Mouse (Mus musculus): ENCODE measurements at regions not wholly inside any gene's neighbourhood (a gene's known extent, or its start where the extent isn't known, plus 50 kb on each side); places are given as distances from the start of the nearest gene placed in this dataset.

- no peak for ATAC-seq (ENCODE audit: low FRiP score, low TSS enrichment)
- Histone ChIP-seq H3K4me2 (replicated peaks; ENCODE audit: low read depth) (no peak overlapping the region), H3K4me1 (replicated peaks; ENCODE audit: control insufficient read depth, insufficient read depth) (no peaks in the 10 kb centered on the region), H3K4me3 (ENCODE audit: low read depth, low read length) (no peak overlapping the region), H3K36me3 (ENCODE audit: control insufficient read depth, insufficient read depth, low read length) (no peaks in the 10 kb centered on the region), H3K27me3 (ENCODE audit: control insufficient read depth, insufficient read depth, low read length) (no peaks in the 10 kb centered on the region), H3K9me3 (ENCODE audit: control insufficient read depth, low read length) (no peaks in the 10 kb centered on the region), H3K9ac (ENCODE audit: low read length) (no peak overlapping the region), H3K27ac (replicated peaks) (no peak overlapping the region)
- DNase-seq (ENCODE audit: low spot score): no peak
- WGBS: 94% methylated on average over 4 of the region's 4 CpGs
- TF ChIP-seq CTCF (IDR thresholded peaks at IDR 0.05; ENCODE audit: low read depth): no peak
- TF ChIP-seq EP300 (optimal IDR thresholded peaks at IDR 0.05): no peak
These were observed 305.9 kb downstream of the Qdpr start for GRCm38 (mm10) chr5:45144186-45144585.

GRCm38 (mm10) chr5:45137198-45137973 is 312.6 kb downstream of the Qdpr start:
- ATAC-seq (ENCODE audit: low FRiP score, low TSS enrichment) (no peak), DNase-seq (ENCODE audit: low spot score) (no peak)
- Histone ChIP-seq H3K4me3 (ENCODE audit: low read depth, low read length) (no peak overlapping the region), H3K4me1 (replicated peaks; ENCODE audit: control insufficient read depth, insufficient read depth) (no peaks in the 10 kb centered on the region), H3K4me2 (replicated peaks; ENCODE audit: low read depth) (no peak overlapping the region), H3K36me3 (ENCODE audit: control insufficient read depth, insufficient read depth, low read length) (no peaks in the 10 kb centered on the region), H3K9ac (ENCODE audit: low read length) (no peak overlapping the region), H3K27me3 (ENCODE audit: control insufficient read depth, insufficient read depth, low read length) (no peaks in the 10 kb centered on the region), H3K27ac (replicated peaks) (no peak overlapping the region), H3K9me3 (ENCODE audit: control insufficient read depth, low read length) (no peaks in the 10 kb centered on the region)
- WGBS: 39% methylated on average over 10 of the region's 10 CpGs
- no peak for TF ChIP-seq EP300 (optimal IDR thresholded peaks at IDR 0.05)

- no peak for ATAC-seq (ENCODE audit: low FRiP score, low TSS enrichment)
- no peak for DNase-seq (ENCODE audit: low spot score)
- Histone ChIP-seq H3K27me3 (ENCODE audit: control insufficient read depth, insufficient read depth, low read length) (no peaks in the 10 kb centered on the region), H3K9ac (ENCODE audit: low read length) (no peak overlapping the region), H3K4me1 (replicated peaks; ENCODE audit: control insufficient read depth, insufficient read depth) (no peaks in the 10 kb centered on the region), H3K4me2 (replicated peaks; ENCODE audit: low read depth) (no peak overlapping the region), H3K4me3 (ENCODE audit: low read depth, low read length) (no peak overlapping the region), H3K36me3 (ENCODE audit: control insufficient read depth, insufficient read depth, low read length) (no peaks in the 10 kb centered on the region), H3K9me3 (ENCODE audit: control insufficient read depth, low read length) (no peaks in the 10 kb centered on the region), H3K27ac (replicated peaks) (no peak overlapping the region)
- 44% methylated on average over 3 of the region's 3 CpGs for WGBS
- TF ChIP-seq EP300 (optimal IDR thresholded peaks at IDR 0.05) (no peak), CTCF (IDR thresholded peaks at IDR 0.05; ENCODE audit: low read depth) (no peak)
These were observed 313.3 kb downstream of the Qdpr start for GRCm38 (mm10) chr5:45136696-45137095.

- no peaks in the 10 kb centered on the region for H3K4me1 ChIP-seq (replicated peaks; ENCODE audit: control insufficient read depth, insufficient read depth)
- ATAC-seq (ENCODE audit: low FRiP score, low TSS enrichment) (no peak), DNase-seq (ENCODE audit: low spot score) (no peak)
- H3K9ac ChIP-seq (ENCODE audit: low read length): no peak overlapping the region
- H3K36me3 ChIP-seq (ENCODE audit: control insufficient read depth, insufficient read depth, low read length): no peaks in the 10 kb centered on the region
- WGBS: 62% methylated on average over 8 of the region's 8 CpGs
- H3K4me2 ChIP-seq (replicated peaks; ENCODE audit: low read depth): no peak overlapping the region
- H3K9me3 ChIP-seq (ENCODE audit: control insufficient read depth, low read length): no peaks in the 10 kb centered on the region
- H3K27ac ChIP-seq (replicated peaks): no peak overlapping the region
- H3K27me3 ChIP-seq (ENCODE audit: control insufficient read depth, insufficient read depth, low read length): no peaks in the 10 kb centered on the region
- TF ChIP-seq CTCF (IDR thresholded peaks at IDR 0.05; ENCODE audit: low read depth) (no peak), EP300 (optimal IDR thresholded peaks at IDR 0.05) (no peak)
- no peak overlapping the region for H3K4me3 ChIP-seq (ENCODE audit: low read depth, low read length)
These were observed 322.1 kb downstream of the Qdpr start for GRCm38 (mm10) chr5:45127971-45128370.

- no peak for DNase-seq (ENCODE audit: low spot score)
- no peak overlapping the region for H3K4me3 ChIP-seq (ENCODE audit: low read depth, low read length)
- 73% methylated on average over 2 of the region's 2 CpGs for WGBS
- H3K9ac ChIP-seq (ENCODE audit: low read length): no peak overlapping the region
- no peak for TF ChIP-seq CTCF (IDR thresholded peaks at IDR 0.05; ENCODE audit: low read depth)
- TF ChIP-seq EP300 (optimal IDR thresholded peaks at IDR 0.05): no peak
- no peaks in the 10 kb centered on the region for H3K4me1 ChIP-seq (replicated peaks; ENCODE audit: control insufficient read depth, insufficient read depth)
- H3K4me2 ChIP-seq (replicated peaks; ENCODE audit: low read depth): no peak overlapping the region
- no peak for ATAC-seq (ENCODE audit: low FRiP score, low TSS enrichment)
- no peaks in the 10 kb centered on the region for H3K27me3 ChIP-seq (ENCODE audit: control insufficient read depth, insufficient read depth, low read length)
- H3K9me3 ChIP-seq (ENCODE audit: control insufficient read depth, low read length): no peaks in the 10 kb centered on the region
- no peak overlapping the region for H3K27ac ChIP-seq (replicated peaks)
- H3K36me3 ChIP-seq (ENCODE audit: control insufficient read depth, insufficient read depth, low read length): no peaks in the 10 kb centered on the region
These were observed 322.3 kb upstream of the Ldb2 start for GRCm38 (mm10) chr5:45121751-45122280.

GRCm38 (mm10) chr5:45119757-45120156 is 320.3 kb upstream of the Ldb2 start:
- Histone ChIP-seq H3K36me3 (ENCODE audit: control insufficient read depth, insufficient read depth, low read length) (no peaks in the 10 kb centered on the region), H3K4me2 (replicated peaks; ENCODE audit: low read depth) (no peak overlapping the region), H3K4me1 (replicated peaks; ENCODE audit: control insufficient read depth, insufficient read depth) (no peaks in the 10 kb centered on the region; the same call in 1 of the 2 replicates), H3K27ac (replicated peaks) (no peak overlapping the region), H3K27me3 (ENCODE audit: control insufficient read depth, insufficient read depth, low read length) (no peaks in the 10 kb centered on the region), H3K9ac (ENCODE audit: low read length) (no peak overlapping the region), H3K9me3 (ENCODE audit: control insufficient read depth, low read length) (no peaks in the 10 kb centered on the region), H3K4me3 (ENCODE audit: low read depth, low read length) (no peak overlapping the region)
- ATAC-seq (ENCODE audit: low FRiP score, low TSS enrichment): no peak
- WGBS: 92% methylated on average over 2 of the region's 2 CpGs
- DNase-seq (ENCODE audit: low spot score): no peak
- TF ChIP-seq EP300 (optimal IDR thresholded peaks at IDR 0.05) (no peak), CTCF (IDR thresholded peaks at IDR 0.05; ENCODE audit: low read depth) (no peak)

Data from stomach, postnatal 0 days (tissue).